Mouse (Mus musculus): ENCODE results near the gene Cntn1. TPM values are rescaled to one million over a fixed set of nuclear protein-coding genes. Genes with fewer than 3 reads are reported as not detected.
"Not testable (repeated sequence)": the region's sequence is repeated elsewhere in the genome, so short reads cannot be mapped to it uniquely, and the experiment has no call there.

The Cntn1 gene
- polyA plus RNA-seq, 2 experiments from 2014 or later, result 0.29 TPM; not detected in 1

- ATAC-seq, result no peak
Observed at GRCm38 (mm10) chr15:92271801-92272365, 220.9 kb downstream of the Cntn1 start.

DNA sequence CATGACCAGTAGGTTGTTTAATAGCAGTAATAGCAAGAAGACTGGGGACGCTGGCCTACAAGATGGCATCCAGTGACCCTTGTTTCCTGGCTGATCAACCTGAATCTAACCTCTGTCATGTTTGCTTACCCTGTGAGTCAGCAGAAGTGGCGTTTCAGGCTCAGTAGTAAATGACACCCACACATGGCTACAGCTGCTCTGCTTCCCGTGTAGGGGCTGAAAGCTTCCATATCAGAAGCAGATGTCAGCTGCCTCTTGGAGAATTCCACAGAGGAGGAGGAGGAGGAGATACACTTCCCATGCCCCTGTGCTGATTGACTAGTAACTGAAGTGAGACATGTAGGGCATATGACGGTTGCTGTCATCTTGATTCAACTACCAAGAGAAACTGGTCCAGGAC lies 225.9 kb downstream of the Cntn1 start:
- ATAC-seq, result no peak

DNA sequence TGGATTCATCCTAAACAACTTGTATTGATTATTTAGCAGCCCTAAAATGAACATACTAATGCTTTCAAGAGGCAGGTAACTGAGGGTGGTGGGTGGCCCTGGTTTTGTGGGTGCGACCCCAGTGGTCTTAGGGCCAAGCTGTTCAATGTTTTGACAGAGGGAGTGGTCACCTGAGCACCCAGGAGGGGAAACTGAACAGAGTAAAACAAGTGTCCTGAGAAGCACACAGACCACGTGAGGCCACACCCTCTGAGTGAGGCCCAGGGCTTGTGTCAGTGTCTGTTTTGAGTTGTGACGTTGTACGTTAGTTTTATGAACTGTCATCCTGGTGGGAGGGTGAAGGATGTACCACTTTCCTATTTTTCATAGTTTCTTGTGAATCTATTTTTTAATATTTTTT lies 227.0 kb downstream of the Cntn1 start:
- ATAC-seq, result no peak

GRCm38 (mm10) chr15:92280966-92281365 lies 230.0 kb downstream of the Cntn1 start:
- no peak for ATAC-seq

GRCm38 (mm10) chr15:92287616-92288015 lies 236.7 kb downstream of the Cntn1 start:
- ATAC-seq, result no peak

GRCm38 (mm10) chr15:92296479-92296878 lies 245.5 kb downstream of the Cntn1 start:
- ATAC-seq, result no peak

GRCm38 (mm10) chr15:92302796-92303195 lies 251.8 kb downstream of the Cntn1 start:
- ATAC-seq, result no peak

DNA sequence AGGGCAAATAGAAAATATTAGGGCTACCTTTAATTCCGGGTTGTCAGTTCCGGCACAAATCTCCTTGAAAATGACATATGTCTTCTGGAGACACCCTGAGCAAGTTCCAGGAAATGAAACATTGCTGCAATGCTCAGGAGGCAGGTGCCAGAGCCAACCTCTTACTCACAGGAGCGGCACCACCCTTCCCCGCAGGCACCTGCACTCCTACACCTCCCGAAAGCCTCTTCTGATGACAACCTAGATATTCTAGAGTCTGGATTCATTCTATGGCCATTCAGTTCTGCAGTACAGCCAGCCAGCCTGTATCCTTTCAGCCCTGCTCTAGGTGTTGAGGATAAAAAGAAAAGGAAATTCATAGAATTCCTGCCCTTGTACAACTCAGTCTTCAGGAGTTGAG lies 253.3 kb downstream of the Cntn1 start:
- ATAC-seq, result no peak

DNA sequence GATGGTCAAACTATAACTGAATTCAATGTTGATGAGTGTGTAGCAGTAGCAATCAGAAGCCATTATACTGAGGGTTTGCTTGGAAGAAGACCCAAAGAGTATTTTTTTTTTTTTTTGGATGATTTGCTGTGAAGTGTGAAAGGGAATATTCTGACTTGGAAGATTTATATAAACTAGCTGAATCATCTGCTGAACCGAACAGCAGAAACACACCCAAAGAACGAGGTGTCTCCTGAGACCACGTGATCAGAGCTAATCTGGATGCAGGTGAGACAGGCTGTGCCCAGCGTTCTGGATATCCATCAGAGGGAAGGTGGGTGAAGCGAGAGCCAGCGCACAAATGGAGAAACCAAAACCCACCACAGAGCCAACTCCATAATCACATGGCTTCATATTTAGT lies 271.0 kb downstream of the Cntn1 start:
- ATAC-seq, result no peak

GRCm38 (mm10) chr15:92327111-92327510 lies 276.1 kb downstream of the Cntn1 start:
- ATAC-seq, result no peak

- ATAC-seq, result no peak
Observed at GRCm38 (mm10) chr15:92340253-92340652, 289.3 kb downstream of the Cntn1 start.

DNA sequence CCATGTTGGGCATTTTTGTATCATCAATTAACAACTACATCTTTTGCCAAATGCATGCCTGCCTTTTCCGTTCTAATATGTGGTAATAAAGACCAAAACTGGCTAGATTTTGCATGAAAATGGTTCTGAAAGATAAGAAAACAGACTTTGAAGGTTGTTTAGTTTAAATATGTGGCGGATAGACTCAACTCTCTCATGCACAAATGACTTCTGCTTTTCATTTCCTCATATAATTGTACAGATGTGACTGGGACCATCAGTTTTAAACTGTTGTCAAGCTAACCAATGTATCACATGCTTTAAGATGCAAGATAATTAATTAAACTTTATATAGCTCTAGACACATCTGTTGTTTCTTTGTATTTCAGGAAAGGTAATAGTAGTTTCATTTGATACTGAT lies 290.5 kb downstream of the Cntn1 start:
- ATAC-seq, result no peak

DNA sequence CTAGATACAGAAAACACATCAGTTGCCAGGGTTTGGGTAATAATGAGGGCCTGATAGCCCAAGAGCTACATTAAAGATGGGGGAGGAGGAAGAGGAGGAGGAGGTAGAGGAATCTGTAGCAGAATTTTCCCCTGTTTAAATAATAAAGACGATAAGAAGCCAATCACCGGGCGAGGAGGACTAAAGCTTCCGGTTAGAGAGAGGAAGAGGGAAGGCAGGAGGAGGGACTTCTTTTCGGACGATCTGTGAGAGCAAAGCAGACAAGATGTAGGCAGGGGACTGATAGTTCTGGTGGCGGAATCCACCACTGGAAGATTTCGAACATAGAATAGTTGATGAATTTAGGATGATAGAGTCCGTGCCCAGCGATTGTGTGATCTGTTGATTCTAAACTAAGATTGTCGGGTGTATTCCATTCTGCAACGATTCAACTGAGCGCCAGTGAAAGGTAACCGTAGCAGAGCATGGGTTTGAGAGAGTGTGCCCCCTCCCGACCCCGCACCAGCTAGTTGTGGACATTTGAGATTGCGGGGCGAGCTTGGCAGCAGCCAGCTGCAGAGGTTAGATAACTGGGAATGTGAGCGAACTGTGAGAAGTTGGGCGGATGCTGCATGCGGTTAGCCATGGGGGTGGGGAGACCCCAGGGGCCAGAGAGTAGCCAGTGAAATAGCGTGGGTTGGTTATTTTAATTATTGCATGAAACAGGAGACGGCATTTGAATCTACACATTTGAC lies 293.3 kb downstream of the Cntn1 start:
- ATAC-seq, result no peak

- ATAC-seq, result no peak
Observed at GRCm38 (mm10) chr15:92347426-92347825, 296.5 kb downstream of the Cntn1 start.

GRCm38 (mm10) chr15:92347902-92348301 lies 296.9 kb downstream of the Cntn1 start:
- no peak for ATAC-seq

DNA sequence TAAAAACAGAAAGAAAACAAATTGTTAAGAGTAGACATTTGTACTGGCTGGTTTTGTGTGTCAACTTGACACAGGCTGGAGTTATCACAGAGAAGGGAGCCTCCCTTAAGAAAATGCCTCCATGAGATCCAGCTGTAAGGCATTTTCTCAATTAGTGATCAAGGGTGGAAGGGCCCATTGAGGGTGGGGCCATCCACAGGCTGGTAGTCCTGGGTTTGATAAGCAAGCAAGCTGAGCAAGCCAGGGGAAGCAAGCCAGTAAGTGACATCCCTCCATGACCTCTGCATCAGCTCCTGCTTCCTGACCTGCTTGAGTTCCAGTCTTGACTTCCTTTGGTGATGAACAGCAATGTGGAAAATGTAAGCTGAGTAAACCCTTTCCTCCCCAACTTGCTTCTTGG lies 297.5 kb downstream of the Cntn1 start:
- ATAC-seq, result not testable (repeated sequence)

- no peak for ATAC-seq
Observed at GRCm38 (mm10) chr15:92364153-92364552, 313.2 kb downstream of the Cntn1 start.

GRCm38 (mm10) chr15:92364592-92364991 lies 313.6 kb downstream of the Cntn1 start:
- ATAC-seq, result no peak

Other genes starting within 250 kb of the Cntn1 start
- gene Smgc, start 212.9 kb upstream of the Cntn1 start, polyA plus RNA-seq (2017; shearing (Covaris generic)), result not detected

All from activated CD4-positive, CD25-positive, alpha-beta regulatory T cell, adult 4 months (primary cell).